Mouse (Mus musculus) layer of hippocampus, adult 2 months (tissue): ENCODE data around the gene Btbd8. TPM values are rescaled to one million over a fixed set of nuclear protein-coding genes. Genes with fewer than 3 reads are reported as not detected.

Experiments
- DNase-seq, 2 experiments: peaks; one replicate each; pipeline ENCODE4 v3.0.0; 2022; ENCODE audit warnings: low spot score in 2 of 2
- H3K27ac ChIP-seq: fragments of 200-600 bp; 2 replicates; pipeline ENCODE4 v1.8.1; 2022
- H3K4me3 ChIP-seq: fragments of 200-600 bp; 2 replicates; pipeline ENCODE4 v1.8.1; 2022; ENCODE audit warnings: mild to moderate bottlenecking
- CTCF ChIP-seq: fragments of 200-600 bp; conservative IDR thresholded peaks from 2 replicates; pipeline ENCODE4 v1.8.1; 2022; ENCODE audit warnings: antibody characterized with exemption, mild to moderate bottlenecking, moderate library complexity
- total RNA-seq, 2 experiments: library from RNA; stranded (reverse); gene quantifications; 2 replicates each; pipeline ENCODE4 v1.2.3; 2021

Btbd8 gene
- total RNA-seq, 2 experiments from 2014 or later: 105 to 114 TPM

DNA sequence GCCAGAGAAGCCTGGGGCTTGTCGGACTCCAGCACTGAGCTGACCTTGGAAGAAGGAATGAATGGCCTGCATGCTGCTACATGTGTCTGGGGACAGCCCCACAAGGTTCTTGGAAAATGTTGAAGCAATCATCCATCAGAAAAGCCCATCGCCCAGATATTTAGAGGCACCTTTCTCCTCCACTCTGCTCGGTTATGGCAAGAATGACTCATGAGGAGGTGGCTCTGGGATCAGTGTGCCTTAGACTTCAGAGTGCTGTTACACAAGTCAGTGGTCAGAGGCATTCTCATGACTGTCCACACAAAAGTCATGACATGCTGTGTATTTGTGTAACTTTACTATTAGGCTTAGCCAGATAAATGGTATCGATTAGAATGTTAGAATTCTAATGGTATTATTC lies 29.3 kb downstream of the Btbd8 start:
- no peak overlapping the region for H3K4me3 ChIP-seq
- TF ChIP-seq CTCF: no peak
- no peak overlapping the region for H3K27ac ChIP-seq
- DNase-seq: no peak

DNA sequence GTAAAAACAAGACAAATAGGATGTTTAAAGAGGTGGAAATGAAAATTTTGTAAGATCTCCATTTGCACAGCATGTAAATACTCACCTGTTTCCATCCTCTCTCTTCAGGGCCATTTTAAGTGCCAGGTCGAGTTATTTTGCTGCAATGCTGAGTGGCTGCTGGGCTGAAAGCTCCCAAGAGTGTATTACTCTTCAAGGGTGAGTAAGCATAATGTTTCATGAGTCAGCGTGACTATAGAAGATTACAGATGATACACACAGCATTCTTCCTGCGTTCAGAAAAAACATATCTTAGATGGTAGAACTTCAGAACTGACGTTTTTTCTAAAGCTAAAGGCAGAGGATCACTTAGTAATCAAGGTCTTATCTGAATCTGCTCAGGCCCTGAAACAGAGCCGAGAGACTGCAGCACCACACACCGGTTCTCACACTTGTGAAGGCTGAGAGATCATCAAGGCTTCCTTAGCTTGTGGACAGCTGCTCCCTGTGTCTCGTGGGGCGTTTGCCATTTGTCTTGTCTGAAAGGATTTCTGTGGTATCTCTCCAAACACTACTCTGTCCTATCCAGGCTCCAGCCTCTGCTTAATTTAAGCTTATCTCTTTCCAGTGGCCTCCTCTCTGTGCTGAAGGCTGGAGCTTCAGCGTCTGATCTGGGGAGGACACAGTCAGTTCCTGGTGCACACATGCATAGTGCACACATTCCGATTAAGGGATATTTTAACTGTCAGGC lies 33.0 kb downstream of the Btbd8 start:
- no peak for TF ChIP-seq CTCF
- DNase-seq: no peak
- Histone ChIP-seq H3K4me3 (no peak overlapping the region), H3K27ac (no peak overlapping the region)

DNA sequence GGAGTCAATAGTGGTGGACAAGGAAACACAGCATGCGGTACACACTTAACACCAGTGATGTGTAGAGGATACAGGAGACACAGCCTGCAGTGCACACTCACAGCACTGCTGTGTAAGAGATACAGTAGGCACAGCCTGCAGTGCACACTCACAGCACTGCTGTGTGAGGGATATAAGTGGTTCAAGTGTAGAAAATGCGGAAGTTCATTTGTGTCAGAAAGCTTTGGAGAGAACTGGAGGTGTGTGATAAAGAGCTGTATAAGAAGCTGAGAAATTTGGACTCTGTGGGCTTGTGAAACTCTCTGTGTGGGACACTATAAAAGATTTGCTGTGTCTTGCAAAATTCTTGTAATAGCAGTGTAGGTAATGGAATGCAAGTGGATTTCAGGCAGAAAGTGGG lies 42.4 kb downstream of the Btbd8 start:
- Histone ChIP-seq H3K4me3 (no peak overlapping the region), H3K27ac (no peak overlapping the region)
- no peak for DNase-seq
- TF ChIP-seq CTCF: no peak

DNA sequence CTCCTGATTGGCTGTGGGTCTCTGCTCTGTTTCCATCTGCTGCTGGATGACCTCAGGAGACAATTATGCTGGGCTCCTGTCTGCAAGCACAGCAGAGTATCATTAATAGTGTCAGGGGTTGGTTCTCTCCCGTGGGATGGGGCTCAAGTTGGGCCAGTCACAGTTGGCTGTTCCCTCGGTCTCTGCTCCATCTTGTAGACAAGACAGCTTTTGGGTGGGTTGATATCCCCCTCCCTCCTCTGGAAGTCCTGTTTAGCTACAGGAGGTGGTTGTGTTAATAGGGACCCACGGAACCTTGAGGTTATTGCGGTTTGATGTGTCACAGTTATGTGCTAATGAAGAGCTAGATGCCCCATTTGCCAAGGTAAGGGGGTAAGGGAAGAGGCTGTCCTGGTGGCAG lies 51.2 kb downstream of the Btbd8 start:
- DNase-seq: no peak
- H3K27ac ChIP-seq: no peak overlapping the region
- H3K4me3 ChIP-seq: no peak overlapping the region
- no peak for TF ChIP-seq CTCF

DNA sequence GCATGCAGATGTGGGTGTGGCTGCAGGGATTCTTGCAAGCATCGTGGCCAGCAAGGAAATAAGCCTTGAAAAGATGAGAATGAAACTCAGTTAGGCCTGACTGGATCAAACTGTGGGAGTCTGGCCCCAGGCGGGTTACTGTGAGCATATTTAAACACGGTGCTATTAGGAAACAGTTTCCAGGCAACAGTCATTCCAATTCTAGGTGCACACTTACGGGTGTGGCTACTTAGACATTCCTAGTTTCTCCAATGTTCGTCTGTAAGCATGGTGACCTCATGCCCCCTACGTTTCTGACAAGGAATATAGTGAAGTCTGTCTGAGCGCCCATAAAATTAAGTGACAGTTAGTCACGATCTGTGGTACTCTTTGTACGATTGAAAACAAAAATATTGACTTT lies 53.2 kb downstream of the Btbd8 start:
- Histone ChIP-seq H3K4me3 (no peak overlapping the region), H3K27ac (no peak overlapping the region)
- DNase-seq: no peak
- TF ChIP-seq CTCF: no peak

DNA sequence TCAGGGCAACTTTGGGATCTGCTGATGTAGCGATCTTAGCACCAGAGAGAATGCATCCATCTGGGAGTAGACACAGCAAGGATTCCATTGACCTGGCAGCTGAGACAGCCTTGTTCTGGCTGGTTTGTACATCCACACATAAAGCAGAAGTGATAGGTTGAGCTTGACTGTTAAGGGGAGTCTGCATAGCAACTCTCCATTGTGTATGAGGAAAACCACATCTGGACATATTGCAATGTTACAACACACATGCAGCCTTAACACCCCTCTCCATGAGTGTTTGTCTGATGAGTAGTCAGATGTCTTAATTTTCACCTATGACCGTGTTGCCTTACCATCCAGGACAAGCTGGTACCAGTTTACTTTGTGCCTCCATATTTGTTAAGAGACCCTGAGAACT lies 54.7 kb downstream of the Btbd8 start:
- DNase-seq: no peak
- no peak for TF ChIP-seq CTCF
- no peak overlapping the region for H3K27ac ChIP-seq
- no peak overlapping the region for H3K4me3 ChIP-seq

DNA sequence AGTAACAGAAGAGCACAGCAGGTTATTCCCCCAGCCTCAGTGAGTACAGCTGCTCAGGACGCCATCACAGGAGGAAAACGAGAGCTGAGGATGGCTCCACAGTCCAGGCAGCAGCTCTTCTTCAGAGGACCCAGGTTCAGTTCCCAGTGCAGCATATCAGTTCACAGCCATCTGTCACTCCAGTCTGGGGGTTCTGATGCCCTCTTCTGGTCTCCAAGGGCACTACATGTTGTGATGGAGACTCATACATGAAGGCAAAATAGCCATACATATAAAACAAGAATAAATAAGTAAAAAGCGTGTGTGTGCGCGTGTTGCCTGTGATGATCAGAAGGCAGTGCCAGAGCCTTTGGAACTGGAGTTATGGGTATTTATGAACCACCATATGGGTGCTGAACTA lies 57.0 kb downstream of the Btbd8 start:
- H3K27ac ChIP-seq: no peak overlapping the region
- no peak overlapping the region for H3K4me3 ChIP-seq
- no peak for DNase-seq
- peak; percentile 52 for TF ChIP-seq CTCF

DNA sequence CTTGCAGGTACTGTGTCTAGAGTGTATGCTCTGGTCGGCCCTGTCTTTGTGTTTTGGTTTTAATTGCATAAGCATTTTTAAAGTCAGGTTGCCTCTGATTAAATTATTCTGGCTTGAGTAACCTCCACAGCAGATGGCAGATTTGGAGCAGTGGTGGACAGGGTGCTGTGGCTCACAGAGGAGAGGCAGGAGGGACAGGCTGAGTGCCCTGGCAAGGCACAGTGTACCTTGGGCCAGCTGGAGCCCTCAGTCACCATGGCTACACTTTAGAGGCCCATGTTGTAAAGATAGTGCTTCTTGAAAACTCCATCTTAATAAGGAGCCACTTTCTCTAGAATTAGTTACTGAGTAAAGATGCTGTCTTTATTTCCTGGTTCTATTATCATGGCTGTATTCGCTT lies 58.2 kb downstream of the Btbd8 start:
- Histone ChIP-seq H3K27ac (peak overlapping the region; percentile 15; the same call in 1 of the 2 replicates), H3K4me3 (no peak overlapping the region)
- DNase-seq: no peak
- TF ChIP-seq CTCF: no peak

DNA sequence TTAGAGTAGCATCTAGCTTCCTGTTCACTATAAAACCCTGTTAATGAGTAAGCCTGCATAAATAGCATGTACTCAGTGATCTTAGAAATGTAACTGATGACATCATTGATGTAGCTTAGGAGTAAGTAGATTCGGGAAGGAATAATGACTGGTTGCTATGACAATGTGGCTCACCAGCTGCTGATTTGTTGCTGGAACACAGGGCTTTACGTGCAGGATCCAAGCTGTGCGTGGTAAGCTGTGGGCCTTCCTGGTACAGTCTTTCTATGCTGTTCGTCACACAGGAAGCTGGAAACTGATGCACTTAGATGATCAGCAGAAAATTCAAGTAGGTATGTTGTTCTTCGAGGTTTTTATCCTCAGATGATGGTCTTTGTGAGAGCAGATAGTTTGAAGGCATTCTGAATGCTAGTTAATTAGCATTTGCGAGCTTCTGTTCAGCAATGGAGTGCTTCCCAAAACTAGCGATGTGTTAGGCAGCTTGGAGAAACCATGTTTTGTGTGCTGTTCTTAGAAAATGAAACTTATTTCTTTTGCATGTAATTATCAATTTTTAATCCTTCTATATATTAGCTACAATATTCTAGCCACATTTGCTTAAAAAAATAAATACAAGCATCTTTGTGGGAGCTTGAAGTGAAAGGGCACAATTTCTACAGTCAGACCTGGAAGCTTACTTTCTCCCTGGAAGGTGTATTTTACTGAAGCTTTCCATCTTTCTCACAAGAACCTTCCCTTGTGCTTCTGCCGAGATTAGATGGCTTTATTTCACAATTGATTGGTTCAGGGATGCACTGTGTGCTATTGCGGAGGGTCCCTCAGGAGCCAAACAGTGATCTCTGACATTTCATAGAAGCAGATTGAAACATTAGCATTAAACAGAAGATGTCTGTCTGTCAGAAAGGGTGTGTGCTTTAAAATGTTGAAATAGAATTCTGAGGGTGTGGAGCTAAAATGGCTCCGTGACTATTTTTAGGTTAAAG lies 60.0 kb downstream of the Btbd8 start:
- peak overlapping the region; percentile 96 for H3K27ac ChIP-seq
- H3K4me3 ChIP-seq: peak overlapping the region; percentile 53
- no peak for TF ChIP-seq CTCF
- peak; percentile 69 to 87 for DNase-seq

DNA sequence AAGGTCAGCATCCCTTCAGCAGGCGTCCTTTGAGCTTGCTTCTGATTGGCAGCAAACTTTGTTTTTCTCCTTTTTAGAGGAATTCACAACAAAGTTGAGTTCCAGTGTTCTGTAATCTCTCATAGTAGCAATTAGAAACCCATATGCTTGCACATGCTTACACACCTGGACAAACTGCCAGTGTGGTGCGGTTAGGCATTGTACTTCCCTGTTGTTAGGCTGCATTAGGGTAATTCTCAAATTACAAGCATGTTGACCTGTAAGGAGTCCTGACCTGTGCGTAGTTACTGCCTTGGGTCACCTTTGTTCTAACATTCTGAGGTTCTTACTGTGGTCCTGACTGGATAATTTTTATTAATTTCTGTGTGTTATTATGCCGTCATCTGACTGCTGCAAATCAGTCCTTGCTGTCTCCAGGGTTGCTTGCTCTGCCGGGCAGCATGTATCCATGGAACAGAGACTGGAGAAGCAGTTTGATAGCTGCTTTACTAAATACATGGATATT lies 61.1 kb downstream of the Btbd8 start:
- H3K27ac ChIP-seq: peak overlapping the region; percentile 96
- DNase-seq: no peak
- no peak for TF ChIP-seq CTCF
- H3K4me3 ChIP-seq: peak overlapping the region; percentile 53

DNA sequence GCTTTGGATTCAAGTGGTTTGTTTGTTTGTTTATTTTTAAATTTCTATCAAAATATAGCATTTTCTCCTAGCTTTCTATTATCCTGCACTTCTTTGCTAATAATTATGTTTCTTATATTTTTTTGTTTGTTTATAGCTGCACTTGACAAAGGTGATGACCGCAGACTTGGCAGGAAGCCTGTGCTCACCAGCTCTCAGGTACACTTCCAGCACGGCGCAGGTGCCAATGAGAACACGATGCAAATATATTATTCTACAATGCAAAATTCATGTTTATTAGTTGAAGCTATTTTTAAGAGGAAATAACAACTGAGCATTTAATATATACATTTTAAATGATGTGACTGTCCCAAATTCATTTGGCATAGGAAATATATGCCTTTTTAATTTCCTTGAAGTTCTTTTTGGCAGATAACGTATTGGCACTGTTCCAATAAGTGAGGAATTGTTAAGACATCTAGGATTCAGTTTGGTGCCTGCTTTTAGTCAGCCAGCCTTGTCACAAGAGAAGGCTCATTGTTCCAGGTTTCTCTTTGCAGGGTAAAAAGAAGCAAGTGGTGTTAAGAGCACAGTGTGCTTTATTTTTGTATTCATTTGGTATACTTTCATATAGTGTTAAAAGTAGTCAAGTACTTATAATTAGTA lies 62.2 kb downstream of the Btbd8 start:
- no peak for DNase-seq
- Histone ChIP-seq H3K4me3 (peak overlapping the region; percentile 53), H3K27ac (peak overlapping the region; percentile 96; the same call in 1 of the 2 replicates)
- no peak for TF ChIP-seq CTCF

DNA sequence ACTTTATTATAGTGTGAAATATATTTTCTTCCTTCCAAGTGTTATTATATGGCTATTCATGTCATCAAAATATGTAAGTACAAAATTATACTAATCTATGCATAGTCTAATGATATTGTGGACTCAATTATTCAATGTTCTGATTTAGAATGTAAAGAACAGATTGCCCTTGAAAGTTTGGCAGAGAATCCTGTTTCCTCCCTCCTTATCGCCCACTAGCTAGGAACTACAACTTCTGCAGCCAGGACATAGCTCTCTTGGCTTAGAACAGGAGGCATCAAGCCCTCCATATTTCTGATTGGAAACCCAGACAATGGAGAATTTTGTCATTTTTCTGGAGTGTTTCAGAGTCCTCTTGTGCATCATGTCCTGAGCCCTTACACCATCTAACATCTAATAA lies 62.9 kb downstream of the Btbd8 start:
- DNase-seq: no peak
- no peak overlapping the region for H3K27ac ChIP-seq
- TF ChIP-seq CTCF: no peak
- peak overlapping the region; percentile 53; the same call in 1 of the 2 replicates for H3K4me3 ChIP-seq

DNA sequence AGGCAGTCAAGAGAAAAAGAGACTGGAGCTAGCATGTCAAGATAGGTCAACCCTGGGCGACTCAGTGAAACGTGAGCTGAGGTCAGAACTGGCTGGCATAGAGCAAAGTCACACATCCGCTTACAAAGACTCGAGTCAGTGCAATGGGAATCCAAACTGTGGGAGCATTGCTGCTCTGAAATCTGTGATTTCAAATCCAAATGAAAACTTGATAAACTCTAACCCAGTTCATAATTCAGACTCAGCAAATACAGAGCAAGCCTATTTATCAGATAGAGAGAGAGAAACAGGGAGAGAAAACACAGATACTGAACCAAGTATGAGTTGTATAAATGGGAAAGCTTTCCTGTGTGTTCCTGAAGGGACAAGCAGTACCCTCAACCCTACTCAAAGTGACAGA lies 69.5 kb downstream of the Btbd8 start, which contains the start of gene Gm42669:
Gene Gm42669 (plus strand): TSS at position 301 of the 400 bp plus-strand sequence.
- Histone ChIP-seq H3K4me3 (no peak within 1 kb of the TSS), H3K27ac (no peak within 1 kb of the TSS)
- TF ChIP-seq CTCF: no peak
- no peak for DNase-seq
